In genomic region chr17:31492416-31492815, GRCm38 (mm10) we compare ENCODE assay signal across 9 mouse cellular contexts. TPM values are rescaled to one million over a fixed set of nuclear protein-coding genes. Genes with fewer than 3 reads are reported as not detected.
DNase-seq lines count a peak whose midpoint lies in the region; ATAC-seq and TF ChIP-seq lines count a peak whose summit lies in the region.
"Had no signal": no experiment of that assay in that cellular context is flagged by ENCODE, and none has a peak within 500 bp of the region (broad histone marks: within the 10 kb centered on the region; RNA-seq: fewer than 3 reads in every experiment).

No protein-coding gene starts in this region.

- ATAC-seq in intestine, embryonic 14.5 days (replicated peaks; ENCODE audit: low FRiP score, low TSS enrichment, low read depth), result peak; percentile 79
- peak; percentile 58; the same call in 1 of the 2 replicates for ATAC-seq in midbrain, embryonic 14.5 days (ENCODE audit: low FRiP score, low TSS enrichment)
- ATAC-seq in activated CD4-positive, CD25-positive, alpha-beta regulatory T cell, adult 4 months, result no peak

- intact Hi-C loops in left cerebral cortex, postnatal 10 days (cut with DNase I), result loop anchor here (2.0 to 10.0 kb wide), 2 partner anchors 114 to 478 kb away; no protein-coding TSS in a partner anchor

- 0% methylated on average over 2 of the region's 2 CpGs for WGBS in intestine, embryonic 14.5 days
- WGBS in midbrain, embryonic 14.5 days, result 2% methylated on average over 2 of the region's 2 CpGs
- 0% methylated on average over 2 of the region's 2 CpGs for WGBS in small intestine, adult 2 months

- TF ChIP-seq CTCF in small intestine, adult 2 months (IDR thresholded peaks at IDR 0.05; ENCODE audit: extremely low read depth, insufficient read length, insufficient replicate concordance, low read depth, low read length), result peak; percentile 98

- H3K4me1 ChIP-seq in intestine, embryonic 14.5 days (replicated peaks; ENCODE audit: control insufficient read depth, insufficient read depth, low read length), result no peaks in the 10 kb centered on the region; the same call in 1 of the 2 replicates
- H3K4me1 ChIP-seq in midbrain, embryonic 14.5 days (ENCODE audit: control insufficient read depth, insufficient read depth, low read length), result no peaks in the 10 kb centered on the region
- H3K4me1 ChIP-seq in small intestine, adult 2 months (ENCODE audit: control insufficient read depth, insufficient read depth, insufficient read length, low read length), result peaks cover 9% of the 10 kb centered on the region; the same call in 1 of the 2 replicates

- H3K27ac ChIP-seq in intestine, embryonic 14.5 days (ENCODE audit: low read depth), result no peak overlapping the region
- no peak overlapping the region for H3K27ac ChIP-seq in midbrain, embryonic 14.5 days (replicated peaks; ENCODE audit: low read depth, low read length)
- no peak overlapping the region for H3K27ac ChIP-seq in small intestine, adult 2 months (ENCODE audit: insufficient read depth, low read depth, low read length)

- no peaks in the 10 kb centered on the region for H3K9me3 ChIP-seq in intestine, embryonic 14.5 days (ENCODE audit: control insufficient read depth, low read length)
- H3K9me3 ChIP-seq in midbrain, embryonic 14.5 days (ENCODE audit: control insufficient read depth, low read length), result no peaks in the 10 kb centered on the region

- no peak overlapping the region for H3K9ac ChIP-seq in intestine, embryonic 14.5 days (ENCODE audit: low read length)
- H3K9ac ChIP-seq in midbrain, embryonic 14.5 days (replicated peaks; ENCODE audit: low read length), result no peak overlapping the region

- peaks cover 22% of the 10 kb centered on the region for H3K36me3 ChIP-seq in intestine, embryonic 14.5 days (ENCODE audit: control insufficient read depth, insufficient read depth, low read length)
- H3K36me3 ChIP-seq in midbrain, embryonic 14.5 days (ENCODE audit: control insufficient read depth, insufficient read depth, low read length), result peaks cover 26% of the 10 kb centered on the region
- peaks cover 12% of the 10 kb centered on the region for H3K36me3 ChIP-seq in small intestine, adult 2 months (ENCODE audit: control insufficient read depth, insufficient read depth, low read length)

- peak; percentile 69 to 92 for DNase-seq in adrenal gland, adult (ENCODE audit: inconsistent age in 2 of 2, low spot score in 1 of 2)
- DNase-seq in cerebellum, postnatal 36 days, result peak; percentile 77 to 83
- DNase-seq in gastrocnemius, adult 18-20 months (ENCODE audit: low spot score), result peak; percentile 81
- peak; percentile 90 for DNase-seq in intestine, embryonic 14.5 days (ENCODE audit: low spot score)
- peak; percentile 78 to 88 for DNase-seq in left cerebral cortex, postnatal 10 days (ENCODE audit: extremely low spot score in 1 of 2, low spot score in 2 of 2)
- DNase-seq in midbrain, embryonic 14.5 days, result peak; percentile 95

- no peak overlapping the region for H3K4me3 ChIP-seq in intestine, embryonic 14.5 days (ENCODE audit: low read depth, low read length)
- no peak overlapping the region for H3K4me3 ChIP-seq in midbrain, embryonic 14.5 days (replicated peaks; ENCODE audit: low read depth, low read length)
- H3K4me3 ChIP-seq in small intestine, adult 2 months (ENCODE audit: low read depth, low read length), result no peak overlapping the region
- H3K4me3 ChIP-seq: myocyte had no signal

- TF ChIP-seq POLR2A in small intestine, adult 2 months (IDR thresholded peaks at IDR 0.05; ENCODE audit: low read depth, low read length), result no peak

- no peaks in the 10 kb centered on the region for H3K27me3 ChIP-seq in intestine, embryonic 14.5 days (replicated peaks; ENCODE audit: control insufficient read depth, insufficient read depth, low read length)
- H3K27me3 ChIP-seq in midbrain, embryonic 14.5 days (ENCODE audit: control insufficient read depth, insufficient read depth, low read length), result no peaks in the 10 kb centered on the region
- no peaks in the 10 kb centered on the region for H3K27me3 ChIP-seq in small intestine, adult 2 months (ENCODE audit: control insufficient read depth, insufficient read depth, low read length)

- no peak overlapping the region for H3K4me2 ChIP-seq in intestine, embryonic 14.5 days (ENCODE audit: low read length)
- H3K4me2 ChIP-seq in midbrain, embryonic 14.5 days (ENCODE audit: low read length), result no peak overlapping the region

RNA-seq across cellular contexts. Expression of gene Wdr4, which starts 27.4 kb away (rescaled TPM):
- 1 to 10 TPM; 4.6 to 7.5 TPM for total RNA-seq in gastrocnemius, adult 18-20 months (2021)
- polyA plus RNA-seq in intestine, embryonic 14.5 days (2014; fragmentation: Nextera tagmentation; extraction: Ambion mirVana), result 49.1 and 53.1 TPM in 2 replicates
- total RNA-seq in left cerebral cortex, postnatal 10 days (2021), result 10 to 100 TPM; 29.4 to 38.2 TPM
- polyA plus RNA-seq in midbrain, embryonic 14.5 days (2014; fragmentation: Nextera tagmentation; extraction: Ambion mirVana), result 32.2 and 40.3 TPM in 2 replicates
- polyA plus RNA-seq in small intestine, adult 2 months (2012; rRNA removed), result 13.5 and 25.4 TPM in 2 replicates
- 10 to 100 TPM; 14.4 to 16.2 TPM for polyA plus RNA-seq in activated CD4-positive, CD25-positive, alpha-beta regulatory T cell, adult 4 months (2017; shearing (Covaris generic))

RNA-seq across cellular contexts. Expression of gene Ndufv3, which starts 27.5 kb away (rescaled TPM):
- total RNA-seq in gastrocnemius, adult 18-20 months (2021), result 100 to 1,000 TPM; 469 to 480 TPM
- 386 and 427 TPM in 2 replicates for polyA plus RNA-seq in intestine, embryonic 14.5 days (2014; fragmentation: Nextera tagmentation; extraction: Ambion mirVana)
- 100 to 1,000 TPM; 329 to 338 TPM for total RNA-seq in left cerebral cortex, postnatal 10 days (2021)
- polyA plus RNA-seq in midbrain, embryonic 14.5 days (2014; fragmentation: Nextera tagmentation; extraction: Ambion mirVana), result 419 and 525 TPM in 2 replicates
- 156 and 168 TPM in 2 replicates for polyA plus RNA-seq in small intestine, adult 2 months (2012; rRNA removed)
- 100 to 1,000 TPM; 248 to 290 TPM for polyA plus RNA-seq in activated CD4-positive, CD25-positive, alpha-beta regulatory T cell, adult 4 months (2017; shearing (Covaris generic))
